Mouse (Mus musculus) heart, postnatal 4 days (tissue): ENCODE results near the gene Rab6b. TPM values are rescaled to one million over a fixed set of nuclear protein-coding genes. Genes with fewer than 3 reads are reported as not detected.

Source experiments
- DNase-seq: peaks from one replicate; pipeline ENCODE4 v3.0.0; 2021
- total RNA-seq, 2 experiments: library from RNA; stranded (reverse); gene quantifications; 2 replicates each; pipeline ENCODE4 v1.2.3; 2021

Rab6b gene
- total RNA-seq: 1 to 10 TPM; 1.3 to 1.4 TPM

DNA sequence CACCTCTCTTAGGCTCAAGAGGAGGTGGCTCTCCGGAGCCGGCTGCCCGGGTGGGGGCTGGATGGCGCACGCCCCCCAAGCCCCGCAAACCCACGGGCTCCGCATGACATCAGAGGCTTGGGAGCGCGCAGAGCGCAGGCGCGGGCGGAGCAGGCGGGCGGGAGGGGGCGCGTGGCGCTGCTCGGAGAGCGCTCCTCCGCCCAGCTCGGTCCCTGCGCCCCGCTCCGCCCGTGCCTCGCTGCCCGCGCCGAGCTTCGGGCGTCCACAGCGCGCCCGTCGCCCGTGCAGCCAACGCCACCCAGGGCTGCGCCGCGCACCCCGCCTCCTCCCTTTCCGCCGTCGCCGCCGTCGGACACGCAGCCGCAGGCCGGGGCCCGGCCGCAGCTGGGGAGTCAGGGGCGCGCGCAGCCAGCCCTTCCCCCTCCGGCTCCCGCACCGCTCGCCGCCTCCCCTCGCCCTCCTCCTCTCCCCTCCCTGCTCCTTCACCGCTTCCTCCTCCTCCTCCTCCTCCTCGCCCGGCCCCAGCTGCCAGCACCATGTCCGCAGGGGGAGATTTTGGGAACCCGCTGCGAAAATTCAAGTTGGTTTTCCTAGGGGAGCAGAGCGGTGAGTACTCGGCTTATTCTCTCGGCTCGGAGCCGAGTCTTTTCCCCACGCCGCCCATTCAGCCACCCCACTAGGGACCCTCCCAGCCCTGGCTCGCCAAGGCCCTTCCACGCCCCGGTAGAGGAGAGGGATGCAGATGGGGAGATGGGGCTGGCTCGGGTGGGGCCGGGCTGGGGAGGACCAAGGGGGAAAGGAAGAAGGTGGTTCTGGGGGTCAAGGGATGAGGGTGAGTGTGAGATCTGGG, at the start of gene Rab6b:
Gene Rab6b, plus strand, starts transcription at position 167 of the 850 bp plus-strand sequence.
- DNase-seq: peak; percentile 45

DNA sequence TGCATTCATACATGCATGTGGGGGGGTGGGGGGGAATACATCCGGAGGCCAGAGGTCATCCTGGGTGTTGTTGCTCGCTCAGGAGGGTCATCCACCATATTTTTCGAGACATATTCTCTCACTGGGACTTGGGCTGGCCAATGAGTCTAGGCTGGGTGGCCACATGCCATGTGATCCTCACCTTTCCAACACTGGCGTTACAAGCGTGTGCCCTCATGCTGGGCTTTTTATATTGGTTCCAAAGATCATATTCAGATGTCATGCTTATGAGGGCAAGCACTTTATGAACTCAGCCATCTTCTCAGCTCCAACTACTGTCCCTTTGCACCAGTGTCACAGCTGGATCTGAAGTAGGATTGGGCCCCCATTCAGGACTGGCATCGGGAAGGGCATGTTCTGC, 48.0 kb upstream of the Rab6b start:
- no peak for DNase-seq

- DNase-seq: no peak
Observed at GRCm38 (mm10) chr9:103066845-103067244, 44.7 kb upstream of the Rab6b start.

DNA sequence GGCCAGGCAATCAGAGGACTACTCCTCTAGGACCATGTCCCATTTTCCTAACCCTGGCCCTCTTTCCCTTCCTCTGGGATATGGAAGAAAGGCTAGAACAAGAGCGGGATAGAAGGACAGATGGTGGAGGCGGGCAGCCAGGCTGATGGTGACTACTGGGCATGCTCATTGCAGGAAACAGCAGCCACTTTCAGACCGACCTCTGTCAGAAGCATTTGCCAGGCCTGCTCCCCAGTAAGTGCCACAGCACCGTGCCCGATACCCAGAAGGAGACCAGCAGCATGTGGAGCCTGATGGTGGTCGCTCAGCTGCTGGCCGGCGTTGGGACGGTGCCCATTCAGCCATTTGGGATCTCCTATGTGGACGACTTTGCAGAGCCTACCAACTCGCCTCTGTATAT, 43.9 kb upstream of the Rab6b start:
- DNase-seq: no peak

- DNase-seq: peak; percentile 32
Observed at GRCm38 (mm10) chr9:103068769-103069168, 42.8 kb upstream of the Rab6b start.

DNA sequence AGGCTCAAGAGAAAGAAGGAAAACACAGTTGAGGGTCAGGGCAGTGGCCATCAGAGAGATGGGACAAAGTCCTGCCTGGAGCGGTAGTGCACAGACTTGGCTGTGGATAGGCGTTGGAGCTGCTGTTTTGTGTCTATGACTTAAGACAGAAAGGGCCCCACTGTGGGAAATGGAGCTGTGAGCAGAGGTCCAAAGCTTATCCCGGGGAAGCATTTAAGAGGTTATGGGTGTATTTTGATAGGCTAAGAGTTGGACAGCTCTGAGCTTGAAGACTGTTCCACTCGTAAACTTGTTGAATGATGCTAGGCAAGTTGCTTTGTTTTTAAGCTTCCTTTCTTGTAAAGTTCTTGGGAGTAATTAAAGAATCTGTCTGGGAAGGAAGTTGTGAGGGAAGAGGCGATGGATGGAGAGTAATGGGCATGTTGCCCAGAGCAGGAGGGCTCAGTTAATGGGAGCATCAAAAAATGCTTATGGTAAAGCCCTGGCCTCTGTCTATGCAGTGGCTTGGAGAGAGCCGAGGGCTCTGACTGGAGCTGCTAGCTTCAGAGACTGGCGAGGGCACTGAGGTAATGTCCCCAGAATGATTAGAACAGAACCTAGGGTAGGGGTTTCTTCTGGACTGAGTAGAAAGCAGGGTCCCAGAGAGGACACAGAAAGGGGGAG, 39.9 kb upstream of the Rab6b start:
- DNase-seq: no peak

DNA sequence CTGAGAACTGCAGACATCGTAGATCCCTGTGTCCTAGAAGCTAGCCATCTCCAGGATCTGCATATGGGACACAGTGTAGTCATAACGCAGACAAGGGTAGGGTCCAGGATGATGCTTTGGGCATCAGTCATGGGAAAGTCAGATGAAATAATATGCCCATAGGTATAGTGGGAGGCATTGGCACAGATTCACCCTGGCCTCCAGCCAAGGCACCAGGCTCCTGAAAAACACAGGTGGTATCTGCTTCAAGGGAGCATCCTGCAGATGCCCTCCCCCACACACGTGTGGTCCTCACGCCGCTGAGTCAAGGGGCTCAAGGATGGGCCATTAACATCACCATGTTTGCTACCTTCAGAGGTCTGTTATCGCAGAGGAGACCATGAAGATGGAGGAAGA, 39.4 kb upstream of the Rab6b start:
- DNase-seq: no peak

DNA sequence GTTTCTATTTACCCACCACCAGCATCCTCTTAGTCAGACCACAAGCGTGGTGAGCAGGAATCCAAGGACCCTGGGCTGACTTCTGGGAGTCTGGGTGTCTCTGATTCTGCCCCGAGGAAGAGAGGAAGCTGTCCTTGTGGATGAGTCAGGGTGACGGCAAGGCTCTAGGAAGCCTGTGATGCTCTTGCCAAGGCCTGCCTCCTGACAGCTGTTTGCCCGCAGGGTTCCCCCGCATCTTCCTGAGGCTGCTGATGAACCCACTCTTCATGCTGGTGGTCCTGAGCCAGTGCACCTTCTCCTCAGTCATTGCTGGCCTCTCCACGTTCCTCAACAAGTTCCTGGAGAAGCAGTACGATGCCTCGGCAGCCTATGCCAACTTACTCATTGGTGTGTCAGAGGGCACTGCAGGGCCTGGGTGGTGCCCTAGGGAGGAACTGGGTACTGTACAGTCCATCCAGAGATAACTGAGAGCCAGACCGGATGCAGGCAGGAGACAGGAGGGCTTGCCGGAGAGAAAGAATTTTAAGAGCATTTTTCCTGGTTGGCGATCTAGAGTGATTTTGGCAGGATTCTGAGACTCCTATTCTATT, 38.6 kb upstream of the Rab6b start:
- DNase-seq: no peak

DNA sequence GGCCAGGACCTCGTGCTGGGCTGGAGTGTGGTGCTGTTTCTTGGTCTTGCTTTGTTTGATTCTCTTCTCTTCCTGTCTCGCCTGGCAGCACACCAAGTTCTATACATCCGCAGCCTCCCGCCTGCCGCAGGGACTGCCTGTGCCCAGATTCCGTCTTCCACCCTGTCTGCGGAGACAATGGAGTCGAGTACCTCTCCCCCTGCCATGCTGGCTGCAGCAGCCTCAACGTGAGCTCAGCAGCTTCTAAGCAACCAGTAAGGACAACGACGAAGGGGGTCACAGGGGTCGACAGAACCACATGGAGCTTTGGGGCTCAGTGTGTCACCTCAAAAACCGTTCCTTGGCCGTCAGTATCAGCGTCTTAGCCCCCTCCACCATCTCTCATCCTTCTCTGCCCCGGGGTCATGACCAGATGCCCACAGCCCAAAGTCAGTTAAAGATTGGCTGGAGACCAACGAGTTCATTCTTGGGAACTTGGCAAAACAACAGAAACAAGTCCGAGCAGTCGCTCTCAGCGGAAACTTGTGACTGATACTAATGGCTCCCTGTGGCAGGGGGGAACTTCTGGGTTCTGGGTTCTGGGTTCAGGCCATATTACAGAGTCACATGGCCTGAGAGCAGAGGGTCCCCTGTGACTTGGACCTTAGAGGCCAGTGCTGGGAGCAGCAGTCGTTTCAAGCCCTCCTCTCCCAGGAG, 34.6 kb upstream of the Rab6b start:
- DNase-seq: peak; percentile 48

- DNase-seq: no peak
Observed at GRCm38 (mm10) chr9:103078194-103078691, 33.3 kb upstream of the Rab6b start.

DNA sequence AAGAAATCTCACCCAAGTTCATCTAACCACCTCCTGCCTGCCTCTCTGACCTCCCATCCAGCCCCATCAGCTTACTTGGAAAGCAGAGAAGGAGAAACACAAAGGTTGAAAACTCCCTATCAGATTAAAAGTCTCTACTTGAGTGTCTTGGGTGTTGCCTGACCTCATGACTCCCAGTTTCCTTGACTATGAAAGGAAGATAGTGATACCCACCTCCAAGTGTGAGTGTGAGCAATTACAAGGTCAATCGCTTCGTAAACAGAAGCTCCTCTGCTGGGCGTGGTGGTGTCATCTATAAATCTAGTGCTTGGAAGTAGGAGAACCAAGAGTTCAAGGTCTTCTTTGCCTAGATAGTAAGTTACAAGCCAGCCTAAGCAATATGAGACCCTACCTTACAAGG, 31.4 kb upstream of the Rab6b start:
- DNase-seq: no peak

DNA sequence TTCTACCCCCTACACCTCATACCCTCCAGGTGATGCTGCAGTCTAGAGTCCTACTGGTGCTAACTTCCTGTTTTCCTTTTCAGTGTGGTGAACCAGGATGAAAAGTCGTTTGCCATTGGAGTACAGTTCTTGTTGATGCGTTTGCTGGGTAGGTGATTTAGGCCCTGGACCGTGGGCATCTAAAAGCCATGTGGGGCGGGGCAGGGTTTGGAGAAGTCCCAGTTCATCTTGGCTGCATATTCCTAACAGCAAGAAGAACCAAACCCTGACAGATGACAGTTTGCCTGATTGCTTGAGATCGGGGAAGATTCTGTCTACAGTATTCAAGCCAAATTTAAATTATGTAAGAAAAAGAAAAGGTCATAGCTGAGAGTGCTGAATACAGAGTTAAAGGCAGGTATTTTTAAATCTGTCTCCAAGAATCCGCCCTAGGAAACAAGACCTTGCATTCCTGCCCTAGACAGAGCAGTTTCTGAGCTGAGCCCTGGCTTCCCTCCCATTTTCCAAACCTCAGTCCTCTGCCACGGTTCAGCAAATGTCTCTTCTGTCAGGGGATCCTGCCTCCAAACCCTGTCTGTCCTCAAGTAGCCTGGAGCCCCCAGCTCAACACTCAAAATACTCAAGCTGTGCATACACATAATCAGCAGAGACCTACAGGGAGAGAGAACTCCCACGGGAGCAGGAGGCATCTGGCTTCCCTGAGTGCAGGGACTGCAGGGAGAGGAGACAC, 29.2 kb upstream of the Rab6b start:
- no peak for DNase-seq

GRCm38 (mm10) chr9:103083405-103083804, 28.2 kb upstream of the Rab6b start:
- no peak for DNase-seq

- no peak for DNase-seq
Observed at GRCm38 (mm10) chr9:103086736-103087135, 24.9 kb upstream of the Rab6b start.

DNA sequence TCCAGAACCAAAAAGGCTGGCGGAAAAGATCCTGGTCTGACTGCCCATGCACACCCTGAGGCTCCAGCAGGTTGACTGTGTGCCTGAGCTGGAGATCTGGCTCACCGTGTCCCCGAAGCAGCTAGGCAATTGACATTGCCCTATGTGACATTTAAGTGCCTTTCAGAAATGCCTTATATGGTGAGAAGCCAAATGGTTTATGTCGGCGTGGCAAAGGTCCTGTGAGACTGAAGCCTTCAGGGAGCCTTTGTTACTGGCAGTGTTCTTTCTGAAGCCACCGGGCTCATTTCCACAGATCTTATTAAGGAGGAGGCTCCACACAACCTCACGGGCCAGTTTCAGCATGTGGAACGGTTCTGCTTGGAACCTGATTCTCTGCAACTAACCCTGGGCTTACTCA, 24.3 kb upstream of the Rab6b start:
- no peak for DNase-seq

- DNase-seq: no peak
Observed at GRCm38 (mm10) chr9:103088661-103089060, 22.9 kb upstream of the Rab6b start.

DNA sequence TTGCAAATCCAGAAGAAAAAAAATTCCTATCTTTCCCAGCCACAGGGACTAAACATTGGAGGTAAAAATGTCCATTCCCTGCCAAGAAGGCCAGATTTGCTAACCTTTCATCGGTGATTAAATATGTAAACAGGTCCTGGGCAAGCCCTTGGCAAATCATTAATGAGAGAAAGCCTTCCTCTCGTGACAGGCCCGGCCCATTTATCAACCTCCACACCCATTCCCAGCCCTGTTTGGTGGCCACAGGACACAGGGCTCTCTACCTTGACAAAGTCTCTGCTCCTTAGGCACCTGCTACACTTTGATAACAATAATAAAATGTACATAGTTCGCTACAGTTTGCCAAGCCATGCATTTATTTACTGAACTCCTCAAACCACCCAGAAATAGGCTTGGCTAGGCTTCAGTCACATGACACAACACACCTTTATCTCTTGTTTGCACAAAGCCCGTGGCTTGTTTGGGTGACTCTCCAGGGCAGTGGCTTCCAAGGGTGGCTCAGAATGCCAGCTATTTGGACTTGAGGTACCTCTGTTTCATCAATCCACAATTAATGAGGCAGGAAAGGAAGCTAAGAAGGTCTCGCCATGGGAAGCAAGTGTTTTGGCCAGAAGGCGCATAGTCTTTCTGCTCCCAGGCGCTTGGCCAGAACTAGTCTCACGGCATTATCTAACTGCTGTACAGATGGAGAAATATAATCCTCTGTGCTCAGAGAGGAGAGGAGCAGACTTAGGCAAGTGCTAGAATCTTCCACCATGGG, 21.3 kb upstream of the Rab6b start:
- no peak for DNase-seq

GRCm38 (mm10) chr9:103091039-103091883, 20.3 kb upstream of the Rab6b start:
- no peak for DNase-seq

GRCm38 (mm10) chr9:103092248-103092647, 19.3 kb upstream of the Rab6b start:
- peak; percentile 89 for DNase-seq

DNA sequence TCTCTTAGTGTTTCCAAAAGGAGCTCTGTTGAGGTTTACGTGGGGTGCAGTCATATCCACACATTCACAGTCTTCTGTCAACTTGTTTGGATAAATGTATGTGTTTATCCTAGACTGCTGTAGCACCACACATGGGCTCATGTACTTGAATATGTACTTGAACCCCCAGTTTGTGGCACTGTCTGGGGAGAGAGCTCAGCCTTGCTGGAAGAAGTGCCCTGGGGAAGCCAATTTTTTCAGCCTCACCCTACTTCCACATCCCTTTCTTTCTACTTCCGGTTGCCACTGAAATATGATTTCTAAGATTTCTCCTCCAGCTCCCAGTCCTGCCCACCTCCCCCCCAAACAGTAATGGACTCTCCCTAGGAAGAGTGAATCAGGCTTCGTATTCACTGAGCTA, 17.9 kb upstream of the Rab6b start:
- DNase-seq: no peak
